Mouse (Mus musculus): Measurements from ENCODE around the gene Nxf1. TPM values are rescaled to one million over a fixed set of nuclear protein-coding genes. Genes with fewer than 3 reads are reported as not detected.

Gene Nxf1
- total and polyA plus RNA-seq, 3 experiments, result 122 to 296 (median 231) TPM

GRCm38 (mm10) chr19:8770567-8771270 is 13.8 kb downstream of the Nxf1 start, which contains the start of gene Tmem223:
Tmem223 (plus strand) TSS chr19:8770996.
- Histone ChIP-seq H3K4me3 (ENCODE audit: control insufficient read depth in 1 of 2, insufficient read depth in 1 of 2, low read depth in 2 of 2, low read length in 2 of 2) (no peak within 1 kb of the TSS), H3K9me3 (replicated peaks; ENCODE audit: insufficient read depth, low read length) (no peaks in the 10 kb centered on the region), H3K4me1 (ENCODE audit: control insufficient read depth in 1 of 2, insufficient read depth in 2 of 2, low read length in 2 of 2) (peaks cover 0 to 14% of the 10 kb centered on the region in 2 experiments; a peak in 2 of 4 replicates), H3K36me3 (ENCODE audit: control insufficient read depth in 1 of 2, insufficient read depth in 2 of 2, low read length in 2 of 2) (peaks cover 19 to 23% of the 10 kb centered on the region in 2 experiments), H3K27me3 (ENCODE audit: control insufficient read depth in 1 of 2, insufficient read depth in 2 of 2, low read length in 2 of 2) (no peaks in the 10 kb centered on the region), H3K79me2 (ENCODE audit: control insufficient read depth, insufficient read depth, low read length, poor library complexity) (peaks cover 21% of the 10 kb centered on the region), H3K9ac (ENCODE audit: control insufficient read depth, low read depth, low read length, poor library complexity, severe bottlenecking) (no peak within 1 kb of the TSS), H3K27ac (ENCODE audit: control insufficient read depth, low read depth, low read length) (no peak within 1 kb of the TSS)
- no peak for TF ChIP-seq MYC (IDR thresholded peaks at IDR 0.05; ENCODE audit: low read depth, low read length)
- TF ChIP-seq TAL1 (IDR thresholded peaks at IDR 0.05; ENCODE audit: low read length), result no peak
- TF ChIP-seq MXI1 (IDR thresholded peaks at IDR 0.05; ENCODE audit: low read depth, low read length), result no peak
- DNase-seq (ENCODE audit: low read depth, low spot score), result no peak

GRCm38 (mm10) chr19:8772996-8773395 is 16.1 kb downstream of the Nxf1 start:
- Histone ChIP-seq H3K36me3 (ENCODE audit: control insufficient read depth in 1 of 2, insufficient read depth in 2 of 2, low read length in 2 of 2) (peaks cover 14 to 19% of the 10 kb centered on the region in 2 experiments), H3K79me2 (ENCODE audit: control insufficient read depth, insufficient read depth, low read length, poor library complexity) (peaks cover 21% of the 10 kb centered on the region), H3K9me3 (replicated peaks; ENCODE audit: insufficient read depth, low read length) (no peaks in the 10 kb centered on the region), H3K4me1 (ENCODE audit: control insufficient read depth in 1 of 2, insufficient read depth in 2 of 2, low read length in 2 of 2) (peaks cover 0 to 14% of the 10 kb centered on the region in 2 experiments; a peak in 2 of 4 replicates), H3K27me3 (ENCODE audit: control insufficient read depth in 1 of 2, insufficient read depth in 2 of 2, low read length in 2 of 2) (no peaks in the 10 kb centered on the region), H3K27ac (ENCODE audit: control insufficient read depth, low read depth, low read length) (peak overlapping the region; percentile 95), H3K4me3 (ENCODE audit: control insufficient read depth in 1 of 2, insufficient read depth in 1 of 2, low read depth in 2 of 2, low read length in 2 of 2) (peak overlapping the region; percentile 73 to 84), H3K9ac (ENCODE audit: control insufficient read depth, low read depth, low read length, poor library complexity, severe bottlenecking) (peak overlapping the region; percentile 99)
- peak; percentile 85 for DNase-seq (ENCODE audit: low read depth, low spot score)
- TF ChIP-seq BHLHE40 (IDR thresholded peaks at IDR 0.05; ENCODE audit: borderline replicate concordance, low read depth, low read length) (no peak), NELFE (IDR thresholded peaks at IDR 0.05; ENCODE audit: low read depth, low read length) (no peak), GABPA (IDR thresholded peaks at IDR 0.05; ENCODE audit: low read depth, low read length) (no peak), MAX (IDR thresholded peaks at IDR 0.05; ENCODE audit: low read length) (no peak), TAL1 (IDR thresholded peaks at IDR 0.05; ENCODE audit: low read length) (peak; percentile 91), MEF2A (IDR thresholded peaks at IDR 0.05; ENCODE audit: extremely low read depth, insufficient replicate concordance, low read depth, low read length, poor library complexity, severe bottlenecking) (no peak), POLR2A (IDR thresholded peaks at IDR 0.05; ENCODE audit: control insufficient read depth in 1 of 2, insufficient read depth in 1 of 2, low read depth in 1 of 2, low read length in 2 of 2, poor library complexity in 1 of 2) (peak in 1 of 2 experiments; percentile 51; a peak in 2 of 4 replicates), POLR2AphosphoS2 (IDR thresholded peaks at IDR 0.05; ENCODE audit: low read length) (peak; percentile 82), ZC3H11A (IDR thresholded peaks at IDR 0.05; ENCODE audit: low read depth, low read length) (no peak), USF1 (IDR thresholded peaks at IDR 0.05; ENCODE audit: low read depth, low read length) (no peak), TCF12 (IDR thresholded peaks at IDR 0.05; ENCODE audit: low read depth, low read length) (peak; percentile 68), MXI1 (IDR thresholded peaks at IDR 0.05; ENCODE audit: low read depth, low read length) (peak; percentile 84), MYC (IDR thresholded peaks at IDR 0.05; ENCODE audit: low read depth, low read length) (peak; percentile 79; the same call in 1 of the 2 replicates), RCOR1 (IDR thresholded peaks at IDR 0.05; ENCODE audit: low read depth, low read length) (no peak), MAZ (IDR thresholded peaks at IDR 0.05; ENCODE audit: low read depth, low read length) (no peak), SIN3A (IDR thresholded peaks at IDR 0.05; ENCODE audit: low read length) (peak; percentile 84), ZNF384 (IDR thresholded peaks at IDR 0.05; ENCODE audit: low read depth, low read length) (no peak), POLR2AphosphoS5 (IDR thresholded peaks at IDR 0.05; ENCODE audit: borderline replicate concordance, low read depth, low read length) (0 out of 2 replicates have a peak, but pooled peaks have one; percentile 25), ETS1 (IDR thresholded peaks at IDR 0.05; ENCODE audit: low read depth, low read length) (peak; percentile 78), MAFK (IDR thresholded peaks at IDR 0.05; ENCODE audit: borderline replicate concordance, low read depth, low read length) (no peak), CHD2 (IDR thresholded peaks at IDR 0.05; ENCODE audit: low read length) (no peak), USF2 (IDR thresholded peaks at IDR 0.05; ENCODE audit: borderline replicate concordance in 1 of 2, insufficient read depth in 1 of 2, low read depth in 1 of 2, low read length in 2 of 2) (no peak), TBP (IDR thresholded peaks at IDR 0.05; ENCODE audit: low read depth, low read length) (no peak), GATA1 (IDR thresholded peaks at IDR 0.05; ENCODE audit: low read depth, low read length) (peak; percentile 87), NRF1 (IDR thresholded peaks at IDR 0.05; ENCODE audit: insufficient read depth, low read depth, low read length, poor library complexity, severe bottlenecking) (0 out of 2 replicates have a peak, but pooled peaks have one; percentile 21), EP300 (IDR thresholded peaks at IDR 0.05; ENCODE audit: low read depth in 1 of 2, low read length in 2 of 2) (peak; percentile 53 to 61; a peak in 3 of 4 replicates), HCFC1 (IDR thresholded peaks at IDR 0.05; ENCODE audit: low read depth, low read length) (peak; percentile 54; the same call in 1 of the 2 replicates), CHD1 (IDR thresholded peaks at IDR 0.05; ENCODE audit: low read depth, low read length) (no peak)

All from MEL (cell line).